Mouse (Mus musculus) forebrain, embryonic 13.5 days (tissue): Measurements from ENCODE around the gene B3gat1. TPM values are rescaled to one million over a fixed set of nuclear protein-coding genes. Genes with fewer than 3 reads are reported as not detected.

Source experiments
- ATAC-seq: fragments of 200-750 bp; cut with Nextera tagmentation; 2 replicates; pipeline ENCODE4 v1.8.0; 2017
- H3K27ac ChIP-seq: fragments of 300-500 bp; sonication (generic); 2 replicates; pipeline ENCODE4 v1.5.1; 2015; ENCODE audit warnings: inconsistent platforms, mild to moderate bottlenecking, moderate library complexity
- H3K27me3 ChIP-seq: fragments of 300-500 bp; sonication (generic); 2 replicates; pipeline ENCODE4 v1.6.1; 2015; ENCODE audit warnings: mild to moderate bottlenecking, inconsistent platforms
- H3K36me3 ChIP-seq: fragments of 300-500 bp; sonication (generic); 2 replicates; pipeline ENCODE4 v1.6.1; 2015; ENCODE audit warnings: mild to moderate bottlenecking, inconsistent platforms; ENCODE audit not compliant: poor library complexity, severe bottlenecking
- H3K4me1 ChIP-seq: fragments of 300-500 bp; sonication (generic); 2 replicates; pipeline ENCODE4 v1.6.1; 2015; ENCODE audit warnings: inconsistent platforms
- H3K4me2 ChIP-seq: fragments of 300-500 bp; sonication (generic); 2 replicates; pipeline ENCODE4 v1.6.1; 2015; ENCODE audit warnings: inconsistent platforms, mild to moderate bottlenecking, moderate library complexity
- H3K4me3 ChIP-seq: fragments of 300-500 bp; sonication (generic); 2 replicates; pipeline ENCODE4 v1.5.1; 2015; ENCODE audit warnings: mild to moderate bottlenecking, inconsistent platforms
- H3K9ac ChIP-seq: fragments of 300-500 bp; sonication (generic); 2 replicates; pipeline ENCODE4 v1.6.1; 2015; ENCODE audit warnings: mild to moderate bottlenecking, inconsistent platforms
- H3K9me3 ChIP-seq: fragments of 300-500 bp; sonication (generic); replicated peaks from 2 replicates; pipeline ENCODE4 v1.6.1; 2016; ENCODE audit warnings: inconsistent platforms
- WGBS: fragments of 180-500 bp; shearing (Covaris S2); methylation state at CpG from one replicate; pipeline ENCODE4 v1.1.7; 2015; 5-methylcytosine and 5-hydroxymethylcytosine counted together
- polyA plus RNA-seq: library from polyadenylated mRNA; unstranded; fragments of >200 nt; fragmentation: Nextera tagmentation; extraction: Ambion mirVana; gene quantifications from 2 replicates; pipeline ENCODE4 v1.2.1, GENCODE M21; 2015

Gene B3gat1
- polyA plus RNA-seq, result 13.6 TPM in 2 replicates

GRCm38 (mm10) chr9:26733206-26733891 lies at the start of gene B3gat1:
TSS of gene B3gat1 (plus strand) at chr9:26733728.
- peak within 1 kb of the TSS; percentile 94 for H3K9ac ChIP-seq
- under 1% methylated on average over 26 of the region's 65 CpGs for WGBS
- H3K4me3 ChIP-seq, result peak within 1 kb of the TSS; percentile 82
- H3K27me3 ChIP-seq, result no peaks in the 10 kb centered on the region
- no peaks in the 10 kb centered on the region for H3K9me3 ChIP-seq
- peak; percentile 90 for ATAC-seq
- peak within 1 kb of the TSS; percentile 85 for H3K4me2 ChIP-seq
- no peaks in the 10 kb centered on the region for H3K36me3 ChIP-seq
- H3K4me1 ChIP-seq, result peaks cover 35% of the 10 kb centered on the region
- H3K27ac ChIP-seq, result peak within 1 kb of the TSS; percentile 68

- no peaks in the 10 kb centered on the region for H3K9me3 ChIP-seq
- H3K4me1 ChIP-seq, result peaks cover 12% of the 10 kb centered on the region
- WGBS, result 72% methylated on average over 1 of the region's 1 CpGs
- no peak overlapping the region for H3K4me2 ChIP-seq
- ATAC-seq, result no peak
- H3K27me3 ChIP-seq, result no peaks in the 10 kb centered on the region
- no peak overlapping the region for H3K4me3 ChIP-seq
- H3K27ac ChIP-seq, result no peak overlapping the region
- no peak overlapping the region for H3K9ac ChIP-seq
- H3K36me3 ChIP-seq, result no peaks in the 10 kb centered on the region
Observed at GRCm38 (mm10) chr9:26689171-26689570, 44.4 kb upstream of the B3gat1 start.

DNA sequence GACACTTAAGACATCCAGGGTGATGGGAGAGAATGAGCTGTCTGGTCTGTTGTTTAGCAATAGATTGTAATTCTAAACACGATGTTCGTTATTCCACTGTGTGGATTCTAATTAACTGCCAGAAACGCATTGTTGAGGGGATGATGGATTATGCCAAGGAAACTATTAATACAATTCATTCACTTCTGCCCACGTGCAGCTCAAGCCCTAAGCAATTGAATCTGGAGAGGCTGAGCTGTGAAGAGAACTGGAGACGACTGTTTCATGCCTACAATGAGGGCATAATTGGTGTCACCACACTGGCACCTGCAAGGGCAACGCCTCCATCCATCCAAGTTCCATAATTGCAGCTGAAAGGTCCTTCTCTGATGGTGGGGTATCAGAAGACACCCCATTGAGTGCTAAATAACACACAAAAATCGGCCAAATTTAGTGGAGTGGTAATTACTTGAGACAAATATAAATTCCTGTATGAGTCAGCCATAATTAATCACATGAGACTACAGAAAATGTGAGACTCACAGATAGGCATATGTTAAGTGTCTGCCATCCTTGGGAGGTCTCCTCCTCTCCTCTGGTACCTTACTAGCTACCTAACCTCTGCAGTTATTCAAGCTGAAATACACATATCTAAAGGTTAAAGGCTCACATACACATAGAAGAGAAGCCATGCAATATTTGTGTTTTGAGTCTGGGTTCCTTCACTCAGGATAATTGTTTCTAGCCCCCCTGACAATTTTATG lies 43.4 kb upstream of the B3gat1 start:
- peaks cover 12% of the 10 kb centered on the region for H3K4me1 ChIP-seq
- H3K27me3 ChIP-seq, result no peaks in the 10 kb centered on the region
- H3K27ac ChIP-seq, result no peak overlapping the region
- peak; percentile 87 for ATAC-seq
- no peak overlapping the region for H3K4me2 ChIP-seq
- H3K36me3 ChIP-seq, result no peaks in the 10 kb centered on the region
- no peaks in the 10 kb centered on the region for H3K9me3 ChIP-seq
- 20% methylated on average over 7 of the region's 7 CpGs for WGBS
- H3K9ac ChIP-seq, result no peak overlapping the region
- no peak overlapping the region for H3K4me3 ChIP-seq

- Histone ChIP-seq H3K9ac (no peak overlapping the region), H3K27ac (no peak overlapping the region), H3K4me1 (peaks cover 12% of the 10 kb centered on the region), H3K4me3 (no peak overlapping the region), H3K36me3 (no peaks in the 10 kb centered on the region), H3K4me2 (no peak overlapping the region), H3K27me3 (no peaks in the 10 kb centered on the region), H3K9me3 (no peaks in the 10 kb centered on the region)
- WGBS, result 74% methylated on average over 4 of the region's 4 CpGs
- ATAC-seq, result no peak
Observed at GRCm38 (mm10) chr9:26692641-26693040, 40.9 kb upstream of the B3gat1 start.

GRCm38 (mm10) chr9:26694656-26695055 lies 38.9 kb upstream of the B3gat1 start:
- ATAC-seq, result no peak
- no peak overlapping the region for H3K27ac ChIP-seq
- H3K4me1 ChIP-seq, result peaks cover 9% of the 10 kb centered on the region
- no peaks in the 10 kb centered on the region for H3K9me3 ChIP-seq
- no peak overlapping the region for H3K4me3 ChIP-seq
- H3K4me2 ChIP-seq, result no peak overlapping the region
- no peaks in the 10 kb centered on the region for H3K27me3 ChIP-seq
- WGBS, result 82% methylated on average over 3 of the region's 3 CpGs
- no peak overlapping the region for H3K9ac ChIP-seq
- no peaks in the 10 kb centered on the region for H3K36me3 ChIP-seq

- 87% methylated on average over 5 of the region's 5 CpGs for WGBS
- ATAC-seq, result no peak
- H3K4me3 ChIP-seq, result no peak overlapping the region
- no peaks in the 10 kb centered on the region for H3K27me3 ChIP-seq
- H3K36me3 ChIP-seq, result no peaks in the 10 kb centered on the region
- H3K4me1 ChIP-seq, result peaks cover 4% of the 10 kb centered on the region
- no peaks in the 10 kb centered on the region for H3K9me3 ChIP-seq
- H3K27ac ChIP-seq, result no peak overlapping the region
- no peak overlapping the region for H3K9ac ChIP-seq
- H3K4me2 ChIP-seq, result no peak overlapping the region
Observed at GRCm38 (mm10) chr9:26695178-26695577, 38.4 kb upstream of the B3gat1 start.

- no peak overlapping the region for H3K9ac ChIP-seq
- no peaks in the 10 kb centered on the region for H3K27me3 ChIP-seq
- no peaks in the 10 kb centered on the region for H3K4me1 ChIP-seq
- no peak for ATAC-seq
- no peaks in the 10 kb centered on the region for H3K36me3 ChIP-seq
- no peak overlapping the region for H3K4me3 ChIP-seq
- H3K9me3 ChIP-seq, result no peaks in the 10 kb centered on the region
- no peak overlapping the region for H3K27ac ChIP-seq
- WGBS, result 73% methylated on average over 2 of the region's 2 CpGs
- H3K4me2 ChIP-seq, result no peak overlapping the region
Observed at GRCm38 (mm10) chr9:26698286-26698685, 35.2 kb upstream of the B3gat1 start.

DNA sequence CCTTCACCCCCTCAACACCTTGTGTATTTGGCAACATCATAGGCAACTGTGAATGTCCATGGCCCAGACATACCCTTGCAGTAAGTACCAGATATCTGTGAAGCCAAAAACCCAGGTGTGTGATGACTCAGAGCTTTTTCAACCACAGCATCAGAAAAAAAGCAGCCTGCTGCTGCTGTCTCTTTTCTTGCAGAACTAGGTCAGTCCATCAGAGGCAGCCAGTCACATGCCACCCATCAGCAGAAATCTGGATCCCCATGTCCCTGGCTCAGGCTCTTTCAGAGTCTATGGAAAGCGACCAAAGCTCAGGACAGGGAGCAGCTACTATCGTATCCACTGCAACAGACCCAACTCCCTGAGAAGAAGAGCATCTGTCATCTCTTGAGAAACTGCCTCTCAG lies 33.2 kb upstream of the B3gat1 start:
- no peak for ATAC-seq
- Histone ChIP-seq H3K4me3 (no peak overlapping the region), H3K4me2 (no peak overlapping the region), H3K9ac (no peak overlapping the region), H3K9me3 (no peaks in the 10 kb centered on the region), H3K27ac (no peak overlapping the region), H3K36me3 (no peaks in the 10 kb centered on the region), H3K4me1 (no peaks in the 10 kb centered on the region), H3K27me3 (no peaks in the 10 kb centered on the region)
- 95% methylated on average over 2 of the region's 2 CpGs for WGBS

- H3K9me3 ChIP-seq, result no peaks in the 10 kb centered on the region
- ATAC-seq, result no peak
- WGBS, result 18% methylated on average over 3 of the region's 3 CpGs
Observed at GRCm38 (mm10) chr9:26718388-26718787, 15.1 kb upstream of the B3gat1 start.

GRCm38 (mm10) chr9:26721771-26722170 lies 11.8 kb upstream of the B3gat1 start:
- no peaks in the 10 kb centered on the region for H3K36me3 ChIP-seq
- WGBS, result 39% methylated on average over 7 of the region's 7 CpGs

More at GRCm38 (mm10) chr9:26718388-26718787, 15.1 kb upstream of the B3gat1 start:
- Histone ChIP-seq H3K9ac (no peak overlapping the region), H3K27ac (no peak overlapping the region), H3K4me1 (0 out of 2 replicates have a peak, but pooled peaks cover 5% of the 10 kb centered on the region), H3K27me3 (no peaks in the 10 kb centered on the region), H3K4me2 (no peak overlapping the region), H3K4me3 (no peak overlapping the region), H3K36me3 (no peaks in the 10 kb centered on the region)

GRCm38 (mm10) chr9:26725709-26726108 lies 7.8 kb upstream of the B3gat1 start:
- Histone ChIP-seq H3K36me3 (no peaks in the 10 kb centered on the region), H3K9me3 (no peaks in the 10 kb centered on the region), H3K4me2 (no peak overlapping the region), H3K4me1 (no peaks in the 10 kb centered on the region), H3K27me3 (no peaks in the 10 kb centered on the region), H3K4me3 (no peak overlapping the region), H3K27ac (no peak overlapping the region), H3K9ac (no peak overlapping the region)
- no peak for ATAC-seq
- 75% methylated on average over 3 of the region's 3 CpGs for WGBS

More at GRCm38 (mm10) chr9:26721771-26722170, 11.8 kb upstream of the B3gat1 start:
- no peak overlapping the region for H3K9ac ChIP-seq
- H3K27ac ChIP-seq, result no peak overlapping the region
- no peak overlapping the region for H3K4me2 ChIP-seq
- H3K4me1 ChIP-seq, result 0 out of 2 replicates have a peak, but pooled peaks cover 5% of the 10 kb centered on the region
- peak; percentile 94 for ATAC-seq
- H3K27me3 ChIP-seq, result no peaks in the 10 kb centered on the region
- no peaks in the 10 kb centered on the region for H3K9me3 ChIP-seq
- H3K4me3 ChIP-seq, result no peak overlapping the region

DNA sequence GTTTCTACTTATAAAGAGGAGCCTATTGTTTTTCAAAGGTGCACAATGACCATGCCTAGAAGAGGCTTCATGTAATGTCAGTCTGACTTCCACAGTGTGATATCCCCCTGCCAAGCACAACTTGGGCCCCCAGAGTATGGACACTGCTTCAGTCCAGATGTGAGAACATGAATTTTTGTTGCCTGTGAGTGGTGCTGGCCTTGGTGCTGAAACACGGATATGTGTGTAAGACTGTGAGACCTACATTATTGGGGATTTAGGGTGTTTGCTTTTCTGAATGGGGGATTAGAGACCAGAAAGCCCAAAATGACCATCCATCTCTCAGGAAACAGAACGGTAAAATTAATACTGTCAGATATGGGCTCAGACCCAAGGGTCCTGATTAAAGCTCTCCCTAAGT lies 6.1 kb upstream of the B3gat1 start:
- Histone ChIP-seq H3K36me3 (no peaks in the 10 kb centered on the region), H3K9me3 (no peaks in the 10 kb centered on the region), H3K4me3 (no peak overlapping the region), H3K27me3 (no peaks in the 10 kb centered on the region), H3K4me2 (no peak overlapping the region), H3K4me1 (no peaks in the 10 kb centered on the region), H3K27ac (no peak overlapping the region), H3K9ac (no peak overlapping the region)
- WGBS, result 63% methylated on average over 2 of the region's 2 CpGs
- ATAC-seq, result no peak
